Mouse (Mus musculus) embryonic facial prominence, embryonic 14.5 days (tissue): Measurements from ENCODE around the gene Ntpcr. TPM values are rescaled to one million over a fixed set of nuclear protein-coding genes. Genes with fewer than 3 reads are reported as not detected.
A peak's percentile ranks its signal among the peaks of the same experiment; 100 is the strongest.

Experiments
- ATAC-seq: fragments of 200-750 bp; cut with Nextera tagmentation; 2 replicates; pipeline ENCODE4 v1.8.0; 2017; ENCODE audit warnings: low read depth, moderate number of reproducible peaks, moderate TSS enrichment
- DNase-seq: peaks from one replicate; pipeline ENCODE4 v3.0.0-alpha.2; 2015; ENCODE audit warnings: low spot score
- H3K27ac ChIP-seq: fragments of 300-500 bp; sonication (generic); replicated peaks from 2 replicates; pipeline ENCODE4 v1.5.1; 2014; ENCODE audit warnings: low read depth, mild to moderate bottlenecking, low read length, moderate library complexity
- H3K27me3 ChIP-seq: fragments of 300-500 bp; sonication (generic); replicated peaks from 2 replicates; pipeline ENCODE4 v1.6.1; 2014; ENCODE audit warnings: low read length; ENCODE audit not compliant: control insufficient read depth, insufficient read depth
- H3K36me3 ChIP-seq: fragments of 300-500 bp; sonication (generic); 2 replicates; pipeline ENCODE4 v1.6.1; 2014; ENCODE audit warnings: low read length, mixed read lengths; ENCODE audit not compliant: control insufficient read depth, insufficient read depth
- H3K4me1 ChIP-seq: fragments of 300-500 bp; sonication (generic); 2 replicates; pipeline ENCODE4 v1.6.1; 2014; ENCODE audit warnings: antibody characterized with exemption, low read length; ENCODE audit not compliant: control insufficient read depth, insufficient read depth
- H3K4me2 ChIP-seq: fragments of 300-500 bp; sonication (generic); 2 replicates; pipeline ENCODE4 v1.6.1; 2014; ENCODE audit warnings: low read depth, mild to moderate bottlenecking, low read length, moderate library complexity, mixed read lengths
- H3K4me3 ChIP-seq: fragments of 300-500 bp; sonication (generic); 2 replicates; pipeline ENCODE4 v1.5.1; 2014; ENCODE audit warnings: low read depth, mild to moderate bottlenecking, low read length
- H3K9ac ChIP-seq: fragments of 300-500 bp; sonication (generic); 2 replicates; pipeline ENCODE4 v1.6.1; 2014; ENCODE audit warnings: low read depth, mild to moderate bottlenecking, low read length, moderate library complexity, mixed read lengths
- H3K9me3 ChIP-seq: fragments of 300-500 bp; sonication (generic); 2 replicates; pipeline ENCODE4 v1.6.1; 2016; ENCODE audit warnings: low read length; ENCODE audit not compliant: control insufficient read depth
- WGBS: fragments of 180-500 bp; shearing (Covaris S2); extraction: QIAGEN DNeasy Blood & Tissue Kit; methylation state at CpG from one replicate; pipeline ENCODE4 v1.1.7; 2014; 5-methylcytosine and 5-hydroxymethylcytosine counted together
- polyA plus RNA-seq: library from polyadenylated mRNA; unstranded; fragments of >200 nt; fragmentation: Nextera tagmentation; extraction: Ambion mirVana; gene quantifications from 2 replicates; pipeline ENCODE4 v1.2.1, GENCODE M21; 2014

Gene Ntpcr
- polyA plus RNA-seq = 38.5 and 39.5 TPM in 2 replicates

DNA sequence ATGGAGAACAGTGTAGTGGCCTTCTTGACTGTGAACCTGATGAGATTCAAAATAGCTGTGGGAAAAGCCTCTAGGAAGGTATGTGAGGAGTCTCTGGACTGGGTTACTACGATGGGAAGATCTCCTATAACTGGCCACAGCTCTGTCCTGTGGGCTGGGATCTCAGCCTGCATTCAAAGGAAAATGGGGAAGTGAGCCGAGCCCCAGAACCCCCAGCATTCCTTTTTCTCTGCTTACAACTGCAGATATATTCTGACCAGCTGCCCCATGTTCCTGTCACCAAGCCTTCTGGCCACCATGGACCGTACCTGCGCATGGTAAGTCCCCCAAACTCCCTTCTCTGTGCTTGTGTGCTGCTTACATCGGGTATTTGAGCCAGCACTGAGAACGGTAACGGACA lies at the start of gene Ntpcr:
TSS of gene Ntpcr (plus strand) at position 218 of the 400 bp plus-strand sequence.
- H3K9me3 ChIP-seq = no peaks in the 10 kb centered on the region
- 69% methylated on average over 7 of the region's 7 CpGs for WGBS
- no peak within 1 kb of the TSS for H3K4me2 ChIP-seq
- DNase-seq (no peak), ATAC-seq (no peak)
- no peak within 1 kb of the TSS for H3K27ac ChIP-seq
- H3K9ac ChIP-seq = no peak within 1 kb of the TSS
- peaks cover 4% of the 10 kb centered on the region for H3K4me1 ChIP-seq
- no peaks in the 10 kb centered on the region for H3K36me3 ChIP-seq
- no peak within 1 kb of the TSS for H3K4me3 ChIP-seq
- no peaks in the 10 kb centered on the region for H3K27me3 ChIP-seq

DNA sequence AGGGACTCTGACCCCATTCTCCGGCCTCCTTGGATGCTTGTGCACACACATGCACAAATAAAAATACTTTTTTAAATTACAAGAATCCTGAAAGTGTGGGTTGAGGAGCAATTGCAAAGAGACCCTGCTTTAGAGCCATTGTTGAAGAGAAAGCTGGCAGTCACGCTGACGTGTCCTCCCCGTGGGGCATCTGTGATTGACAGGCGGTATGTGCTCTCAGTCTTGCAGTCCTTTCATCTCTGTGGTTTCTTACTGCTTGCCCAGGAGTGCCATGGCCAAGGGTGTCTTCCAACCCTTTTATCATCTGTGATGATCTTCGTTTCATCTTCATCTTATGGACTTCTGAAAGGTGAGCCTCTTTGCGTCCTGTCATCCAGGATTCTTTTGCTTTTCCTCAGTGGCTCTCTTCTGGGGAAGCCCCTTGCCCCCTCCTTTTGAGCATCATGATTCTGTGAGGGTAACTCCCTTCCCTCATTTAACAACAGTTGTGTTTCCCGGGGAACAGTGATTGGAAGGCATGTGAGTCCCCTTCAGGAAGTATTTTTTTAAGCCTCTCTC lies 48.8 kb upstream of the Ntpcr start:
- H3K4me3 ChIP-seq = no peak overlapping the region
- no peaks in the 10 kb centered on the region for H3K27me3 ChIP-seq
- ATAC-seq = peak; percentile 33; the same call in 1 of the 2 replicates
- peak; percentile 18 for DNase-seq
- H3K27ac ChIP-seq = no peak overlapping the region
- peaks cover 7% of the 10 kb centered on the region for H3K4me1 ChIP-seq
- H3K36me3 ChIP-seq = no peaks in the 10 kb centered on the region
- no peaks in the 10 kb centered on the region for H3K9me3 ChIP-seq
- H3K4me2 ChIP-seq = no peak overlapping the region
- H3K9ac ChIP-seq = no peak overlapping the region
- 35% methylated on average over 8 of the region's 8 CpGs for WGBS

DNA sequence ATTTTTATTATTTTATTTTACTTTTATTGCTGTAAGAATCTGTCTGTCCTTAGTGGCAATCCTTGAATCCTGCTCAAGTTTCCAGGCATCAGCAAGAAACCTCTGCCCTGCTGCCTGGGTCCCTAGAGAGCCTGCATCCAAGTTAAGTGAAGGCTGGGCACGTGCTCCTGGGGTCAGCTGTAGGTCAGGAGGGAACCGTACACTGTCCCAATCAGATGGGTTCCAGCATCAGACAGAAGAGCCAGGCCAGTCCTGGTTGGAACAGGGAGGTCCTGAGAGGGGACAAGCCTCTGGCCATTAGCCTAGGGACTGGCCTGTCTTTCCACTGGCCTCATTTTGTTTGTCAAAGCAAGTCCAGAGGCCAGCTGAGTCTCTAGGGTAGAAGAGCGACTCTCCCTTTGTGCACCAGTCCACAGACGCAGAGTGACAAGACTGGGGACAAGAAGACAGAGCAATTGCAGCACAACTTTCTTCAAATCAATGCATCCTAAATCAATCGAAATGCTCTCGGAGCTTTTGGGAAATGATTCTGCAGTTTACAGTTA lies 44.5 kb upstream of the Ntpcr start:
- Histone ChIP-seq H3K4me1 (peaks cover 7% of the 10 kb centered on the region), H3K4me2 (no peak overlapping the region), H3K9me3 (no peaks in the 10 kb centered on the region), H3K27ac (no peak overlapping the region), H3K27me3 (no peaks in the 10 kb centered on the region), H3K36me3 (no peaks in the 10 kb centered on the region), H3K4me3 (no peak overlapping the region), H3K9ac (no peak overlapping the region)
- DNase-seq (no peak), ATAC-seq (no peak)
- 66% methylated on average over 6 of the region's 6 CpGs for WGBS

DNA sequence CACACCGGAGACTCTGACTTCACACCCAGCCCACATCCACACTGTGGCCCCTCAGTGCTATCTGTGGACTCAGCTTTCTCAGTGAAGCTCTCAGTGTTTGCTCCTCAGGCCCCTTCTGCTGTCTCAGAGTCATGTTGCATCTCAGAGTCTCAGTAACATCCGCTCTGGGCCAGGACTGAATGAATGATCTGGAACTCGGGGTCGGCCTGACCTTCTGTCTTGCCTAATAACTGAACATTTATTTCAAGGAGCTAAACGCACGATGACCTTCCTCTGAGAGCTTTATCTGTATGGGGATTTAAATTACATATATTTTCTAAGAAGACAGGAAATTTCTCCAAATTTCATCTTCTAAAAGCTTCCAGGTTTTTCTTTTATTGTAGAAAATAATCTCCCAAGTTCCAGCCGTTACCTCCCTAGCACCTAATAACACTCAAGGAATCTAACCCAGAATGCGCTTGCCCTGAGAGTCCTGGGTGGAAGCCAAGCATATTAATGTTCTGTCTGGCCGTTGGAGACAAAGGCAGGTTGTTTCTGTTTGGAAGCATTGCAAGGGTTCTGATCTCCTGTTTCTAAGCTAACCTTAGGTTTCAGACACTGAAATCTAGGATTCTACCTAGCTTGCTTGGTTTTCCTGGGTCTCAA lies 43.4 kb upstream of the Ntpcr start:
- Histone ChIP-seq H3K4me2 (no peak overlapping the region), H3K27me3 (no peaks in the 10 kb centered on the region), H3K9me3 (no peaks in the 10 kb centered on the region), H3K4me1 (no peaks in the 10 kb centered on the region; the same call in 1 of the 2 replicates), H3K36me3 (no peaks in the 10 kb centered on the region), H3K4me3 (no peak overlapping the region), H3K27ac (no peak overlapping the region), H3K9ac (no peak overlapping the region)
- DNase-seq = peak; percentile 41
- WGBS = 62% methylated on average over 9 of the region's 9 CpGs
- ATAC-seq = no peak

DNA sequence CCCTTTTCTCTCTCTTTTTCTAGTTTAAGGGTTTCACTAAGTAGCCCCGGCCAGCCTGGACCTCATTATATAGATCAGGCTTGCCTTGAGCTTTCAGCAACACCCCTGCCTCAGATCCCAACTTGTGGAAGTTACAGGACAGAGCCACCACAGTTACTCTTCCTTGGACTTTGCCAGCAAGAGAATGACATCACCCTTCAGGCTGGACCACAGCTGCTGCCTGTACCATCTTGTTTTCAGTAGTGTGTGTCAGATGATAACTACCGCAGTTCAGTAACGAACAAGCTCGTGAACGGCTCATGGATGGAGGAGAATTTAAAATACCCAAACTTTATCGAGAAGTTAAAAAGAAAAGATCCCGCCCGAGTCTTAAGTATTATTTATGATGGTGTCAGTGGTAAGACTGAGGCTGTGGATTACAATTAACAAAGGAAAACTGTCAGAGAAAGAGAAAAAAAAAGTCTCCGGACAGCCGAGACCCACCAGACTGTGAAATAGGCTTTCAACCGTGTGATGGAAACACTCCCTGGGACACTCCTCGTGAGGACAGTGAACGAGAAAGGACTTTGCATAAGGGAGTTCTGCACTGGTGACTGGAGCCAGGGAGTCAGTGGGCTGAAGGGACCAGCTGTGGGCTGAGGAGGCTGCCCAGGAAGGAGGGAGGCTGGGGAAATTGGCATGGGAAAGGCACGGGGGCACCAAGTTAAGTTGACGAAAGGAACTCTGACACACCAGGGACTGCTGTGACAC lies 39.4 kb upstream of the Ntpcr start:
- Histone ChIP-seq H3K4me1 (no peaks in the 10 kb centered on the region), H3K27me3 (no peaks in the 10 kb centered on the region), H3K4me3 (no peak overlapping the region), H3K9ac (no peak overlapping the region), H3K27ac (no peak overlapping the region), H3K36me3 (no peaks in the 10 kb centered on the region), H3K9me3 (no peaks in the 10 kb centered on the region), H3K4me2 (no peak overlapping the region)
- ATAC-seq (no peak), DNase-seq (no peak)
- WGBS = 74% methylated on average over 15 of the region's 15 CpGs

DNA sequence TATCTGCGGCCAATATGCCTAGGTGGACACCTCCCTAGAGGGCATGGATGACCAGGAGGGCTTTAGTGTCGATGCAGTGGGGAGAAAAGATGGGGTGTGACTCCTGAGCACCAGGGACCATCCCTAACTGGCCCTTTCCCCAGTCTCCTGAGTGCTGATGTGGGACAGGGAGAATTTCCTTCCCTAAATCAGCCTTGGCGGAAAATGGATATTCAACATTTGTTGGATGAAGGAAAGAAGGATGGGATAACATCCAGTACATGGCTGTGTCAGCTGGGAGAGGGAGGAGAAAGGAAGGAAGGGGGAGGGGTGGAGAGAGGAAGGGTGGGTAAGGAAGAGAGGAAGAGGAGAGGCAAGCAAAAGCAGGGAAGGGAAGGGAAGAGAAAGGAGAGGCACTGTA lies 38.8 kb upstream of the Ntpcr start:
- Histone ChIP-seq H3K4me3 (no peak overlapping the region), H3K4me2 (no peak overlapping the region), H3K27ac (no peak overlapping the region), H3K9ac (no peak overlapping the region), H3K4me1 (no peaks in the 10 kb centered on the region), H3K9me3 (no peaks in the 10 kb centered on the region), H3K27me3 (no peaks in the 10 kb centered on the region), H3K36me3 (no peaks in the 10 kb centered on the region)
- ATAC-seq = no peak
- 75% methylated on average over 3 of the region's 3 CpGs for WGBS
- no peak for DNase-seq

DNA sequence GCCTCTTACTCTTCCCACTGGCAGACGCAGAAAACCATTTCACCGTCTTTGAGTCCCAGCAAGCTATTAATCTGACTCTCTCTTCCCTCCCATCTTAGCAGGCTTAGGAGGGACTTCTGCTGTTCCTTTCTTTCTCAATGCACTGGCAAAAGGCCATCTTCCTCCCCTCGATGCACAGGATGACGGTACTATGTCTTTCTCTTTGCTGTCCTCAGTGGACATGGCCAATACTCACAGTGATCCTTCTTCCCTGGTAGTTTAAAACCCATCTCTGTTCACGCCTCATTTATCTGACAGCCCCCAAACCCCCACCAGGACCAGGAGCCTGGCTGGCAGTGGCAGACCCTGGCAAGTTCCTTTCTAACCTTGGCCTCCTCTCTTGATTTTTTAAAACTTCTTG lies 37.3 kb upstream of the Ntpcr start:
- no peaks in the 10 kb centered on the region for H3K9me3 ChIP-seq
- no peaks in the 10 kb centered on the region for H3K36me3 ChIP-seq
- no peak overlapping the region for H3K27ac ChIP-seq
- H3K4me1 ChIP-seq = no peaks in the 10 kb centered on the region
- 75% methylated on average over 5 of the region's 5 CpGs for WGBS
- no peak overlapping the region for H3K4me3 ChIP-seq
- no peak overlapping the region for H3K4me2 ChIP-seq
- no peaks in the 10 kb centered on the region for H3K27me3 ChIP-seq
- no peak for DNase-seq
- ATAC-seq = no peak
- no peak overlapping the region for H3K9ac ChIP-seq

DNA sequence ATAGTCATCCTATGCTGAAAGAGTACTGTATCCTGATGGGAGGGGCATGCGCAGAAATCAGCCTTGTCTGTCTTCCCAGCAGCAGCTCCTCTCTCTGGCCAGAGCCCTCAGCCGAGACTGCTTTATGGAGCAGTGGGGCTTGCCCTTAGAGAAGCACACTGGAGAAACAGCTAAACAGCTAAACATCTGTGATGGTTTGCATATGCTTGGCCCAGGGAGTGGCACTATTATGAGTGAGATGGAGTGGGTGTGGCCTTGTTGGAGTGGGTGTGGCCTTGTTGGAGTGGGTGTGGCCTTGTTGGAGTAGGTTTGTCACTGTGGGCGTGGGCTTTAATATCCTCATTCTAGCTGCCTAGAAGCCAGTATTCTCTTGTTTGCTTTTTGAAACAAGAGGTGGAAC lies 36.6 kb upstream of the Ntpcr start:
- WGBS = 71% methylated on average over 3 of the region's 3 CpGs
- H3K4me2 ChIP-seq = no peak overlapping the region
- no peak overlapping the region for H3K4me3 ChIP-seq
- no peak for DNase-seq
- H3K27me3 ChIP-seq = no peaks in the 10 kb centered on the region
- no peak overlapping the region for H3K9ac ChIP-seq
- no peaks in the 10 kb centered on the region for H3K36me3 ChIP-seq
- 0 out of 2 replicates have a peak, but pooled peaks cover 1% of the 10 kb centered on the region for H3K9me3 ChIP-seq
- H3K27ac ChIP-seq = no peak overlapping the region
- H3K4me1 ChIP-seq = no peaks in the 10 kb centered on the region
- ATAC-seq = no peak
